Mouse (Mus musculus): ENCODE data around the gene Mrps18b. TPM values are rescaled to one million over a fixed set of nuclear protein-coding genes. Genes with fewer than 3 reads are reported as not detected.
A peak's percentile ranks its signal among the peaks of the same experiment; 100 is the strongest.
"Not testable (repeated sequence)": the region's sequence is repeated elsewhere in the genome, so short reads cannot be mapped to it uniquely, and the experiment has no call there.

Mrps18b gene
- 10 to 100 TPM; 35.8 to 82.5 (median 75.5) TPM for polyA plus RNA-seq (2017; shearing (Covaris generic))

DNA sequence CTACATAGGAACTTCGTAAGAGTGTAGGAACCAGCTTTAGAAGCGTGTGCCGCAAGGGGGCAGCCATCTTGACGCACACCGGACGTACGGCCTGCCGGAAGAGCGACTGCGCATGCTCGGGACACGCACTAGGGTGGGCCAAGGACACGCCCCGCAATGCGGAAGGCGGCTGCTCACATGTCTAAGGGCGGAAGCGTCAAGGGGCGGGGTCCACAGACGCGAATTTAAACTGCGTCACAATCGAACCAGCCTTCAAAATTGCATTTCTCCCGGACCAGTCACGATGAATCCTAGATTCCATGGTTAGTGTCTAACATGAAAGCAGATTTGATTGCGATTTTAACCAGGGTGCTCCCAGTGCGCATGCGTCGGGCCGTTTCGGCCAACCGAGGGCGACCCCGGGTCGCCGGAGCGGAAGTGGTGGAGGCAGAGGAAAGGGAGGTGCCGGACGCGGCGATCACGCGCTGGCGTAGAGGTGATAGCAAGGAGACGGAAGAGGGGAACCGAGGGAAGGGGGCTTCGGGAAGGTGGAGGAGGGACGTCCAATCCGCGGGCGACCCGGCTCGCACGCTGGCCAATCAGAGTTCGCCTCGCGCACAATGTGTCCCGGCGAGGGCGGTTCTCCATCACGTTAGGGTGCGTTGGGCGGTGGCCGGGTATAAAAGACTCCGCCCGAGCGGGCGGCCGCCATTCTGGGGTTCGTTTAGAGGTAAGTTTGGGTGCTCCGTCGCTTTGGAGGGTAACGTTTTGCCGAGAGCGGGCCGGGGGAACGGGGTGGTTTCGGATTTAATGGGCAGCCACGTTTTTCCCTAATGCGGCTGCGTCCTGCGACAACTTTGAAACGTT, at the start of gene Mrps18b, which contains the start of gene Ppp1r10:
Mrps18b (minus strand) TSS at position 93 of the 846 bp plus-strand sequence.
Ppp1r10 (plus strand) TSS at position 138 of the 846 bp plus-strand sequence.
- peak; percentile 87 for ATAC-seq

DNA sequence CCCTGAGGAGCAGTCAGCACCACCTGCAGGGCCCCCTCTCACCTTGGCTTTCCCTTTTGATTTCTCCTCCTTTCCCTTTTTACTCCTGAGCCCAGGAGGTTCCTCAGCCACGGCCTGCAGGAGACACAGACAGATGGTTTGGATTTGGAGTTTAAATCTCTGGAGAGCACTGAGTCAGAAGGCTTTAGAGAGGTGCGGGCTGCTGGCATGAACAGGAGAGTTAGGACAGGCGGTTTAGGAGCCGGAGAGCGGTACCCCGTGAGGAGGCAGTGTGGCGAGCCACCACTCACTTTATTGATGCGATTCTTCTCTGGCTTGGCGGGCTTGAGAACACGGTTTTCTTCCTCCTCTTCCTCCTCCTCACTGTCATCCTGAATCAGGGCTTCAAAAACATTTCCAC, 47.1 kb upstream of the Mrps18b start:
- no peak for ATAC-seq

DNA sequence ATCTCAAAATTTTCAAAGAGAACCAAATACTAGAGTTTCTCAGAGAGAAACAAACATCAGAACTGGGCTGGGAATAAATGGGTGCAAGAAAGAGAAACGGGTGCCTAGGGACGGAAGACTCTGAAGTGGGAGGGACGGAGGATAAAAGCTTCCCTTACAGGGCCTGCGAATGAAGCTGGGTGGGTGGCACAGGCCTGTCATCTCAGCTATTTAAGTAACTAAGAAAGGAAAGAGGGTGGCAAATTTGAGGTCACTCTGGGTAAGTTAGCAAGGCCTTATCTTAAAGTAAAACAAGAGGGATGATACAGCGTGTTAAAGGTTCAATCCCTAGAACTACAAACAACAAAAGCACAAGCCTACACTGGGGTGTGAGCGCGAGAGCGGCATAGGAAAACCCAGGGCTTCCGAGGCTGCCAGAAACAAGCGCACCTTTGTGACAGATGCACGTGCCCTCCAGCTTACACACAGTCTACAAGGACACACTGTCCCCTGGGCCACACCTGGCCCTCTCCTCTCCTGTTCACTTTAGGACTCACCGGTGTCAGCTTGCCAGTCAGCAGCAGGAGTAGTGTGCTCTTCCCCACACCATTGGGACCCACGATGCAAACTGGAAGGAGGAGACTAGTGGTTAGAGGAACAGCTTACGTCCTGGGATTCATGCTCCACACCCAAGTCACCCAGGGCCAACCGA, 42.5 kb upstream of the Mrps18b start:
- ATAC-seq, result no peak

DNA sequence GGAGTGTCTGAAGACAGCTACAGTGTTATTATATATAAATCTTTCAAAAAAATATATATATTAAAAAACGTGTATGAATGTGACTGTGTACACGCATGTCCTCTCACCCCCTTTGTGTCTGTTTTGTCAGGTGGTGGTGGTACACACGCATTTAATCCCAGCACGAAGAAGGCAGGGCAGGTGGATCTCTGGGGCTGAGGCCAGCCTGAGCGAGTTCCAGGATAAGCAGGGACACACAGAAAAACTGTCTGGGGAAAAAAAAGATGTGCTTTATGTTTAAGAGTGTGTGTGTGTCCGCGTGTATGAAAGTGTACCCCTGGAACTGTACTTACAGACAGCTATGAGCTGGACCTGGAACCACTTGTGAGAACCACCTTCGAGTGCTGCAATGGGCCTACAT, 38.5 kb upstream of the Mrps18b start:
- no peak for ATAC-seq

DNA sequence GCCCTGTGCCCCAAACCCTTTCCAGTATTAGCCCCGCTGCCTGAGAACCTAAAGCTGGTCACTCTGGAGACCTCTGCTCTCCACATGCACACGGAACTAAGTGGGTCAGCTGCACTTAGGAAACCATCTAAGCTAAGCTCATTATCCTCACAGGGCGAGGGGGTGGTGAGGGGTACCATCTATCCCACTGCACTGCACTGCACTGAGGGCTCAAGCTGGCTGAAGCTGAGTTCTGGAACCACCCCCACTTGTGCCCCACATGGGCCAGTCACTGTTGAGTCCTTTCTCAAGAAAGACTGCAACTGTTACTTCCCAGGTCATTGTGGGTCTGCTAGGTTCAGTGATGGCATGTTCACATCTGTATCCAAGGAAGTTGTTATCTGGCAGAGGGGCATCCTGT, 36.4 kb upstream of the Mrps18b start:
- ATAC-seq, result not testable (repeated sequence)

DNA sequence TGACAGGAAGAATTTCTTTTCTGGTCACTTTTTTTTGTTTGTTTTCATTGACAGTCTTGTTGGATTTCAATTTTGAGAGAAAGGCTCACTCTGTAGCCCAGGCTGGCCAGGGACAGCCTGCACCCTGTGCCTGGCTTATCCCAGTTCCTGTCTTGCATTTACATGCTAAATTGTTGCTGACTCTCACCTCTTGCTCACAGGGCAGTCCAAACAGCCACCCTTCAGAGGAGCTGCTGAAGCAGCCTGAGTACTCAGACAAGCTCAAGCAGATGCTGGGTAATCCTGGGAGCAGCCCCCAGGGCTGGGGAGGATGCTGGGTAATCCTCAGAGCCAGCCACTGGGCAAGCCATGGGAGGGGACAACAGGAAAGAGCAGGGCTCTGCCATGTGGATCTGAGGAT, 34.8 kb upstream of the Mrps18b start:
- ATAC-seq, result not testable (repeated sequence)

DNA sequence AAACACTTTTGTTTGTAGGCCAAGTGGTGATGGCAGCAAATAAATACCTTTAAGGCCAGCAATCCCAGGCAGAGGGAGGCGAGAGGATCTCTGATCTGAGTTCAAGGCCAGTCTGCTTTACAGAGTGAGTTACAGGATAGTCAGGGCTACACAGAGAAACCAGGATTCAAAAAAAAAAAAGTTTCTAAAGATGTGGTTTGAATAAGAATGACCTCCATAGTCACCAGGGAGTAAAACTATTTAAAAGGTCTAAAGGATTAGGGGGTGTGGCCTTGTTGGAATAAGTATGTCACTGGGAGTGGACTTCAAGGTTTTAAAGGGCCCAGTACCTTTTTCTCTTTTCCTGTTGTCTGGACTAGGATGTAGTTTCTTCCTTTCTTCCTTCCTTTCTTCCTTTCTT, 23.8 kb upstream of the Mrps18b start:
- no peak for ATAC-seq

DNA sequence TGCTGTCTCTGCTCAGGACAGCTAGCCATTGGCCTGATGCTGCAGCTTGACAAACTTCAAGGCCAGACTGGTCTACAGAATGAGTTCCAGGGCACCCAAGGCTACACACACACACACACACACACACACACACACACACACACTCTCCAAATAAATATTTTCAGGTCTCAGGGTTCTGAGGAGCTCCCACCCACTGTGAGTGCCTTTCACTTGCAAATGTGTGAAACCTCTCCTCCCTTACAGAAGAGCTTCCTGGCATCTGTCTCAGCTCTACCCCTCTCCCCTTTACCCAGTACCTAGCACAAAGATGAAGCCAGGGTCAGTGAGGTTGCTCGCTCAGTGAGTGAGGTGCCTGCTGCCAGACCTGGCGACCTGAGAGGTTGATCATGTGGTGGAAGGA, 22.9 kb upstream of the Mrps18b start:
- no peak for ATAC-seq

DNA sequence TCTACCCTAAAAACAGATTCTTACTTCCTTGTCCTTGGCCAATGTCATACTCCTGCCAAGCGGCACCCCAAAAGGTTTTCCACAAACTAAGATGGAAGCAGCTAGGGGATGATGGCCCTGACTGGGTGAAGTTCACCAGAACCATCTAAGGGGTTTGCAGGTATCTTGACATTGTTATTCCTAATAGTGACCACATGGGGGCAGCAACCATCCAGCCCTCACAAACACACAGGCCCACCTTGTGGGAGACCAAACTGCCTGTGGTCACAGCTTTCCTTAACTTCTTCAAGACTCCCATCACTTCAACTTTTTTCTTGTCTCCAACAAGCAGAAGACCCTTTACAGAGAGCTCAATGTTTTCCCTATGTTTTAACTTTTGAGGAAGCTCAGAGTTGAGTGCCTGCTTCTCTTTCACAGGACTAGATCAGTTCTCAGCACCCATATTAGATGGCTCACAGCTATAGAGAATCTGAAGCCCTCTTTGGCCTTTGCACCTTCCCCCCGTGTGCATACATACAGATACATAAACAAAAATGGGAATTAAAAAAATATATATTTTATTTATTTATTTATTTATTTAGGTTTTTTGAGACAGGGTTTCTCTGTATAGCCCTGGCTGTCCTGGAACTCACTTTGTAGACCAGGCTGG, 21.6 kb upstream of the Mrps18b start:
- ATAC-seq, result peak; percentile 76

DNA sequence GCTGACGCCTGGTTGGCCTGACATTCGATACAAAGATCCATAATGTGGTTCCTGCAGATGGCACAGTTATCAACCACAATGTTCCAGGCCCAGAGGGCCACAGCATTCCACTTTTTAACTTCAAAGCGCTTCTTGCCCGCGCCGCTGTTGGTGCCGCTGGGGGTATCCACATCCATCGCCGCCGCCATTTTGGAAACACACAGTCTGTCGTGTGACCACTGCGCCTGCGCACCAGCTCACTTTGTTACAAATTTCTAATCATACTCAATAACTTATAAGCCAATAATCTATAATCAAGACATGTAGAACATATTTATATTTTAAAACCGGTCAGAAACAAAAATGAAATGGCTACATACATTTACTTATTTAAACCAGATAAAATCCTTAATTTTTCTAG, 19.6 kb upstream of the Mrps18b start:
- not testable (repeated sequence) for ATAC-seq

DNA sequence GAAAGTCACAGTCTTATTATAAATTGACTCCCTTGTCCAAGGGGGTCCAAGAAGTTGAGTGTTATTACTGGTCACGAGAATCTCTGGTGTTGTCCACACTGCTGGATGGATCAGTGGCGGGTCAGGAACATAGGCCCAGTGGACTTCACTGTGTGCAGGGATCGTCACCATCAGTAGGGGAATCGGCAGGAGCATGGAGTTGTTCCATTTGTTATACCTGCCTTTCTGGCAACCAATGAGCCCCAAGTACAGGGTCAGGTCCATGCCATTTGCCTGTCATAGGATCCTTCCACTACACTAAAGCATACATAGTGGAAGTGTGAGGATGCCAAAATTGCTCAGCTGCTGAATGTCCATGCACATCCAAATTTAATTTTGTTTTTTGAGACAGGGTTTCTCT, 16.4 kb upstream of the Mrps18b start:
- no peak for ATAC-seq

DNA sequence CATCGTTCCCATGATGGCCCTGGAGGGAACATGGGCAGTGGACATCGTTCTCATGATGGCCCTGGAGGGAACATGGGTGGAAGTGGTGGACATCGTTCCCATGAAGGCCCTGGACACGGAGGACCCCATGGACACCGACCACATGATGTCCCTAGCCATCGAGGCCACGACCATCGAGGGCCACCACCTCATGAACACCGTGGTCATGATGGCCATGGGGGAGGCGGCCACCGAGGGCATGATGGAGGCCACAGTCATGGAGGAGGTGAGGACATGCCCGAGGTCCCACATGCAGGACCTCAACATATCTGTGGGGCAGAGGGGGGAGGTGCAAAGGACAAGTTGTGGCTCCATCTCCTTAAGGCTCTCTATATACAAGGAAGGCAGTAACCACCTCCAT, 14.4 kb upstream of the Mrps18b start:
- ATAC-seq, result no peak

DNA sequence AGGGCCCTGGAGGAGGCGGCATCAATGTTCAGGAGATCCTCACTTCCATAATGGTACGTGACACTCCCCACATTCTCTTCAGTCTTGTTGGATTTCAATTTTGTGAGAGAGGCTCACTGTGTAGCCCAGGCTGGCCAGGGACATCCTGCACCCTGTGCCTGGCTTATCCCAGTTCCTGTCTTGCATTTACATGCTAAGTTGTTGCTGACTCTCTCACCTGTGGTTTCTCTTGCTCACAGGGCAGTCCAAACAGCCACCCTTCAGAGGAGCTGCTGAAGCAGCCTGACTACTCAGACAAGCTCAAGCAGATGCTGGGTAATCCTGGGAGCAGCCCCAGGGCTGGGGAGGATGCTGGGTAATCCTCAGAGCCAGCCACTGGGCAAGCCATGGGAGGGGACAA, 13.3 kb upstream of the Mrps18b start:
- no peak for ATAC-seq

DNA sequence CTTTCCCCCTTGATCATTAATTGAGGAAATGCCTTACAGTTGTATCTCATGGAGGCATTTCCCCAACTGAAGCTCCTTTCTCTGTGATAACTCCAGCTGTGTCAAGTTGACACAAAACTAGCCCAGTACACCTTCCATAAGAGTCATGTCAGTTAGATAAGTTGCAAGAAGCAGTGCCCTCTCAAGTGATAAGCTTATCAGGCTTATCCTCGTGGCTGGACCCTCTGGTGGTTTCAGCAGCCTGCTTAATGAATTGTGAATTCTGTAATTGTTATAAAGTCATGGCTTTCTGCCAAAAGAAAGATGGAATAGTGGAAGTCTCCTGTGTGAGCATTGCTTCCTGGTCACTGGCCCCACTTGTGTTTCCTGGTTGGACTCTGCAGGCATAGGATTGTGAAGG, 11.3 kb upstream of the Mrps18b start:
- ATAC-seq, result no peak

DNA sequence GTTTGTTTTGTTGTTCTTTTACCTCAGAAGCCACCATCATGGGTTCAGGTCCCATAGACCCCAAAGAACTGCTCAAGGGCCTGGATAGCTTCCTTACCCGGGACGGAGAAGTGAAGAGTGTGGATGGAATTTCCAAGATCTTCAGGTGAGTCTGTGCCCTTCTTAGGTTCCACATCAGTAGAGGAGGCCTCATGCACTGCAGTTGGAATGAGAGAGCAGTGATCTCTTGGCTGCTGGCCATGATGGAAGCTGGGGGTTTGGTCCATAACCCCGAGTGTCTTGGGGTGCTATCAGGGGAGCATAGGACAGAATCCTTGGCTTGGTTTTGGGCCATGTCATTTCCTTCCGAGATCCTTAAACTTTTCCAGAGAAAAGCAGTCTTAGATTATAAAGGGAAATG, 7.1 kb upstream of the Mrps18b start:
- no peak for ATAC-seq

DNA sequence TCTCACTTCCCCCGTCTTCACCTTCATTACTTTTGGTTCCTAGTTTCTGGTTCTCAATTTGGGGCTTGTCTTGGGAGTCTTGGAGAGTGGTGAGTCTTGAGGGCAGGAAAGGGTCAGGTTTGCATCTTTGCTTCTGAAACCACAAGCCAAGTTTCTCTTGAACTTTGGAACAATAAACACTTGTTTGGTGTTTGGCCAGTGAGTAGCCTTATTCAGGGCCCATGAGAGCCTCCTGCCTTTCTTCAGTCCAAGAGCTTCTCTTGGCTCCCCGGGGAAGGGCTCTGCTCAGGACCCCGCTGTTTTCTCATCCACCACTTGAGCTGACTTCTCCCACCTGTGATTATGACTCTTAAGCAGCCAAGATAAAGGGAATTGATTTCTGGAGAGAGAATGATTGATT, 6.4 kb upstream of the Mrps18b start:
- ATAC-seq, result no peak

DNA sequence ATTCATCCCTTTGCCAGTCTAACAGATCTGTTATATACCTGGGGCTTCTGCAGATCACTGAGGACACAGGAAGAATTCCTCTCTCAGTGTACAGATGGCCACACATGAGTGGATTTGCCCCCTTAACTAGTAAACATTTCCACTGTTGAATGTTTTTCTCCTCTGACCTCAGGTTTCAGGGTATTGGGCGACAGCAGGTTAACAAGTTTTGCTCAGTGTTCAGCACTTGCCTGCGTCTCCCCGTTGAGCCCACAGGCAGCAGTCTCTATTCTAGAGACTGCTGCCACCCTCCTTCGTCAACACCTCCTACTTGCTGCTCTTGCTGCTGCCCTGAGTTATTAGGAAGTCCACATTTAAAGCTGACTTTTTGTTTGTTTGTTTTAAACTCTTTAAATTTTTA, 5.5 kb upstream of the Mrps18b start:
- no peak for ATAC-seq

DNA sequence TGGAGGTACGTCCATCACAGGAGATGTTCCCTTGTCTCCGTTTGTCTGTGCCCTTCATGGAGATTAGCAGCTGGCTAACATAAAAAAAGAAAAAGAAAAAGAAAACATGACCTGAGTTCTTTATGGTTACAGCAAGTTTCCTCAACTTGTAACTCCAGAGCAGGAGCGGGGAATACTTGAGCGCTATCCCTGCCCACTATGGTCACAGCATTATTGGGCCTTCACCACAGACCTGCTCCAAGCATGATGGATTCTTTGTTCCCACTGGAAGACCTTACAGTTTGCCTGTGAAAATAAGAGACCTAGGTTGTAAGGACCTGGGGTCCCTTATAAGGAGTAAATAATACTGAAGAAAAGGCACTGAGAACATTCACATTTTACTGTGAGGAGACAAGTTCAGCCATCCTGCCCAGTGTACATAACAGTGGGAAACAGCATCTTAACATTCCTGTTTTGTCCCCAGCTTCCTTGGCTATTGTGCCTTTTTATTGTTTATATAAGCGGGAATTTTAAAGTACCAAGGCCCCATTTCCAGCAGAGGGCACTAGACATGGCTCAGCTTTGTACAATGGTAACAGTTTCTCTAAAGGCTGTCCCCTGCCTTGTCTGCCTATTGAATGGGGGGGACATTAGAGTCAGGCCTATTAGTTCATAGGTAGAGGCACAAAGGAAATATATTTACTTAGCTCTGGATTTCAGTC, 4.8 kb upstream of the Mrps18b start:
- no peak for ATAC-seq

DNA sequence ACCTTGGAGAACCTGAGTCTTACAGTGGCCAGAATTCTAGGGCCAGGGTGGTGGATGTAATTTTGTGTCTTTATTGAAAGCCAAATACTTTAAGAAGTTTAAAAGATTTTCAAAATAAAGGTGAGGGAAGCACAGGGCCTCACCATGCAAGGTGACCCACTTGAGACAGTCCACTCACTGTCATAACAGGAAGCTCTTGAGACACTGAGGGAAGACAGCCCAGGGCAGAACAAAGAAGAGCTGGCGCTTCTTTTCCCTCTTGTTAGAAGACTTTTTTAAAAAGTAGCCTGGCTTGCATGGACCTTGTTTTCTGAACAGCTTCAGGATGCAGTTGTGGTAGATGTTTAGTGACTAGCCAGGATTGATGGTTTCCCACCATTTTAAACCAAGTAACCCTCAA, 4.2 kb upstream of the Mrps18b start:
- ATAC-seq, result no peak

DNA sequence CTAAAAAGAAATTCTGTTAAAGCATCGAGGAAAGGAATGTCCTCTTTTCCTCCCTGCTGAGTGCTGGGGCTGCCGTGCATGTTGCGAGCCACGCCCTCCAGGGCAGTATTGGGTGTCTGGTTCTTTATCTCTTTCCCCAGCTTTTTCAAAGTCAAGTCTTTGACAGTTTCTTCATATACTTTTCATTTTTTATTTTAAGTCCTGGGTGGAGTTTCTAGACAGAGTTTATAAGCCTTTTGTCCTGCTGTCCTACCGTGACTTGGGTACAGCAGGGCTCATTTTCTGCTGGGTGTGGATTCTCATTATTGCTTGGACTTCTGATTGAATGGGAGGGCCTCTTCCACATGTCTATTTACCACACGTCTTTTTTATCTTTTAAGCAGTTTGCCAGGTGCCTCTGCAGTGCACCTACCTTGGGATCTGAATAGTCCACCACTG, 3.7 kb upstream of the Mrps18b start:
- no peak for ATAC-seq

DNA sequence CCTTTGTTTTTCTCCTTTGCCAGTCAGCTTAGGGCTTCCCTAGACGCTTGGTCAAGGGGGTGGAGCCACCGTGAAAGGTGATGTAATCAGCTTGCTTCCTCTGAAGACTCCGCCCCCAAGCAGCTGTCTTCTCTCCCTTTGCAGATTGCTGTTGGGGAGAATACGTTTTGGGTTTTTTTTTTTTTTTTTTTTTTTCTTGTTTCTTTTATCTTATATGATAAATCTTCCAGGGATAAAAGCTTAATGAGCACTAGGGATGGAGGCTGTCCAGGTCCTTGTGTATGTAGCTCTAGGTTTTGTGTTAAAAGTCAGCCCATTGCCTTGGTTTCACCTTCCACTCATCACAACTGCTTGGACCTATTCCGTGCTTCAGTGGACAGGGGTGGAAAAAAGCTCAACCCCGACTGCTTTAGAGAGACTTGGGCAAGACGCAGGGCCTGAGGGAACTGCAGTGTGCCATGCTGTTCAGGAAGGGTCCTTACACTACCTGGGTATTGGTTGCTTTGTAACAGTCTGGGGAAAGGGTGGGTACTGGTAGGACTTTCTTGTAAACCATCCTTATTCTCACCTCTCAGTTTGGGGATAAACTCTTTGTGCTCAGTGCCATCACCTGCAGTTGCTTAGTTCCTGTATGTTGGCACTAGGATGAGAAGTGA, 3.0 kb upstream of the Mrps18b start:
- peak; percentile 57 for ATAC-seq

Data from inflammation-experienced regulatory T-cells, adult 6 months (primary cell).